Mouse (Mus musculus) right cerebral cortex, postnatal 10 days (tissue): ENCODE measurements around the gene 4930447C04Rik.

ENCODE experiments used
- DNase-seq, 2 experiments: peaks; one replicate each; pipeline ENCODE4 v3.0.0; 2021; ENCODE audit warnings: low spot score in 2 of 2

4930447C04Rik gene

GRCm38 (mm10) chr12:72943574-72944110 lies 3.1 kb upstream of the 4930447C04Rik start:
- DNase-seq: no peak

GRCm38 (mm10) chr12:72942171-72942570 lies 1.6 kb upstream of the 4930447C04Rik start:
- no peak for DNase-seq

- no peak for DNase-seq
Measured at GRCm38 (mm10) chr12:72941398-72942051, 951 bp upstream of the 4930447C04Rik start.

DNA sequence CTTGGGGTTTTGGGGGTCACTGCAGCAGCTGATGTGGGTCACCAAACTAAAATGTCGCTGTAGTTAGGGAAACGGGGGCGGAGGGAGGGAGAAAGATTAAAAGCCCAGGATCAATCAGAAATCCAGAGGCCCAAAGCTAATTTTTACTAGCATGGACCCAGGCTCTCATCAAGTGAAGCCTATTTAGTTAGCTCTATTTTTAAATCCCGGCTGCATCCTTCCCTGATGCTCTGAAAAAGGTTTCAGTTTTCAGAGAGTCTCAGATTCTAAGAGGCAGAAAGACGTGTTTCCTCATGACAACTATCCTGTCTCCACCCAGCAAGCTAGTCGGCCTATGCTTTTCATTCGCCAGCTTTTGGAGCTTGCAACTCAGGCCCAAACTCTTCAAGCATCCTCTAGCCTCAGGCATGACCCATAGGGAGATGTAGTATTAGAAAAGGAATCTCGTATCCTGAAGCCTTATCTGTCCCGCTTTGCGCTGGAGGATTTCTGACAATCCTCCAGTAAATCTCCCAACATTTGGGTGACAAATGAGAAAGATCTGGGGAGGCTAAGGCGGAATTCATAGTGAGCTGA lies 336 bp upstream of the 4930447C04Rik start:
- DNase-seq: no peak

GRCm38 (mm10) chr12:72939616-72940015 lies 958 bp downstream of the 4930447C04Rik start, which contains the start of gene Six6:
Gene Six6, plus strand, starts transcription at chr12:72939892.
- DNase-seq: no peak

DNA sequence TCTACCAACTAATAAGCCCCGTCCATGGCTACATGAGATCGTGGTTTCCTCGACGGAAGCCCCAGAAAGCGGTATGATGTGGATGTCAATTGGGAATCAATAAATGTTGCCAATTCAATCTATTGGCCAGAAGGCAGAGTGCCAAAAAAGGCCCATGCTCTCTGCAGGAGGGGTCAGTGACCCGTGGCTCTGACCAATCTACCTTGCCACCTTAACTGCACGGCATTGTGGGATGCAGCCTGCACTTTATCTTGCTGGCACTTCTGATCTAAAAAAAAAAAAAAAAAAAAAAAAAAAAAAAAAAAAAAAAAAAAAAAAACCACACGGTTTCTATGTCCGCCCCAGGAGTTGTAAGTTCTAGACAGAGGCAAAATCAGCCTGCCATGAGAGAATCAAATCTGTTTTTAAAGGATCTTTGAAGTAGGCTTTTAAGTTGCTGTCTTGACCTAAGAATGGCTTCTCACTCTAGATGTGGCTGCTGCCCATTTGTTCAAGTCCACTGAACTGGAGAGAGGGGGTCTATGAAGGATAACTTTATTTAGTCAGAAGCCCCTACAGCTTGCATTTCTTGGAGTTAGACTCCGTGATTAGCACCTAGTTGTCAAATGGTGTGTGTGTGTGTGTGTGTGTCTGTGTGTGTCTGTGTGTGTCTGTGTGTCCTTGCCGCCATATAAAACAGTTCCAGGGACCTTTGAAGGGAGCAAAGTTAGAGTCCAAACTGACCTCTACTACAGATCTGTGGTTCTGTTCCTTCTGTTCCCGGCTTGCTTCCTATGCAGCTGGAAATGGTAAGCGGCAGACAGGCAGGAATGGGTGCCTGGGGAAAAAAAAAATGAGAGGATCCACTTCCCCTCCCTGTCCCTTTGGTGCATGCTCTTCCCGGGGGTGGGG lies 1.7 kb downstream of the 4930447C04Rik start:
- DNase-seq: no peak

DNA sequence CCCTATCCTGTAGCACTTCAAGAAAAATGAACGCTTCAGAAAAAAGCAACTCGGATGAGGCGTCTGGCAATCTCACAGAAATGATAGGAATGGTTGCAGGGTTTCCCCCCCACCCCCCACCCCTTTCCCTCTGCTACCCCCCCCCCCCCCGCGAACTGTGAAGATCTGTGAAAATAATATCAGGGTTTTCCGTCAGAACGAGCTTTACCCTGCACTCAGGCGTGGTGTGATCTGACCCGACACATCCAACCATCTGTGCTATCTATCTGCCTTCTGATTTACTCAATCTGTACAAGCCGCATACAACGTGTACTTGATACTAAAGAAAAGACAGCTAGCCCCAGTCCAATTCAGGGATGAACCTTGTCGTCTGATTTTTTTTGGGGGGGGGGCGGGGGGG lies 2.4 kb downstream of the 4930447C04Rik start:
- no peak for DNase-seq

DNA sequence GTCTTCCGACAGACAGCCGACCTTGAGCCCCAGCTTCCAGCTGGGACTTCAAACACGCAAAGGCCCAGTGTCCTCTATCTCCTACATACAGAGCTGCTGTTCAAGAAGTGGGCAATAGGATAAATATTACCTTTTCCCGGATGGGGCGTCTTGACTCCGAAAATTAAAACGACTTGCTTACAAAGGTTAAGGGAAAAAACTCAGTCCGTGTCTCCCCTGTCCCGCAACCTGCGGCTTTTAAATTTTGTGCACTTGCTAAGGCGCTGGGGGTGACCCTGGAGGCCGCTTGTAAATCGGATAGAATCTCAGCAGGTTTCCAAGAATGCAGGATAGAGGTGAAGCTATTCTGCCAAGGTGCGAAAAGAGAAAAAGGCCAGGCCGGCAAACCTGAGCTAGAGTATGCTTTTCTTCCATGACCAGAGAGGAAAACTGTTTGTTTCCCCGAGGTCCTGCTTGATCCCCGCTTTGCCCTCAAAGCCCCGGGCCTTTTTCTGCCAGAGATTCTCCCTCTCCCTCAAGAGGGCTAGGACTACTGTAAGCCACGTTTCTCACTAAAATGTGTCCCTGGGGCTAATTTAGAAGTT lies 2.9 kb downstream of the 4930447C04Rik start:
- DNase-seq: no peak

GRCm38 (mm10) chr12:72936751-72937150 lies 3.8 kb downstream of the 4930447C04Rik start:
- no peak for DNase-seq

DNA sequence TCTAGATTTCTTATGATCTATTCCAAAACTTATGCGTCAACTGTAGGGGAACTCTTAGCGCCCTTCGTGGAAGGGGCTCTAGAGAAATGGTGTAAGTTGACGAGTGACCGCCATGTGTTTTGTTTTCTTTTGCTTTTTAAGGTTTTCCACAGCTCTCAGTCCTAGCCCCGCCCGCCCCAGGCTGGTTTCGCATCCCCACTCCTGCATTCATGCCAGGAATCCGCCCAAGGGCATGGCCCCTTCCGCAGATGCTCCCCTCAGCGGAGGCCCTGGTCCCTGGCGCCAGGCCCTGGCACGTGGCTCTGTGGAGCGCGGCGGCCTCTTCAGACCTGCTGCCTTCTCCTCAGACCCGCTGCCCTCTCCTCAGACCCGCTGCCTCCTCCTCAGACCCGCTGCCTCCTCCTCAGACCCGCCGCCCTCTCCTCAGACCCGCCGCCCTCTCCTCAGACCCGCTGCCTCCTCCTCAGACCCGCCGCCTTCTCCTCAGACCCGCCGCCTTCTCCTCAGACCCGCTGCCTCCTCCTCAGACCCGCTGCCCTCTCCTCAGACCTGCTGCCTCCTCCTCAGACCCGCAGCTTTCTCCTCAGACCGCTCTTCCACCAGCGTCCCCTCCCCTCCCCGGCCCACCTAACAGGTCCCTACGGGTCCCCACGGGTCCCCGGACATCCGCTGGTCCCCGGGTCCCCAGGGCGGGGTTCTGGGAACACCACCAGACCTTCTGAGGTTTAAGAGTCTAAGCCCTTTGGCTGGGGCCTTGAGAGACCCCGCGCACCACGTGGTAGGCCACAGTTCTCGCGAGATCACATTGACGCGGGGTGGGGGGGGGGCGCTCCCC lies 23.2 kb downstream of the 4930447C04Rik start:
- DNase-seq: no peak

DNA sequence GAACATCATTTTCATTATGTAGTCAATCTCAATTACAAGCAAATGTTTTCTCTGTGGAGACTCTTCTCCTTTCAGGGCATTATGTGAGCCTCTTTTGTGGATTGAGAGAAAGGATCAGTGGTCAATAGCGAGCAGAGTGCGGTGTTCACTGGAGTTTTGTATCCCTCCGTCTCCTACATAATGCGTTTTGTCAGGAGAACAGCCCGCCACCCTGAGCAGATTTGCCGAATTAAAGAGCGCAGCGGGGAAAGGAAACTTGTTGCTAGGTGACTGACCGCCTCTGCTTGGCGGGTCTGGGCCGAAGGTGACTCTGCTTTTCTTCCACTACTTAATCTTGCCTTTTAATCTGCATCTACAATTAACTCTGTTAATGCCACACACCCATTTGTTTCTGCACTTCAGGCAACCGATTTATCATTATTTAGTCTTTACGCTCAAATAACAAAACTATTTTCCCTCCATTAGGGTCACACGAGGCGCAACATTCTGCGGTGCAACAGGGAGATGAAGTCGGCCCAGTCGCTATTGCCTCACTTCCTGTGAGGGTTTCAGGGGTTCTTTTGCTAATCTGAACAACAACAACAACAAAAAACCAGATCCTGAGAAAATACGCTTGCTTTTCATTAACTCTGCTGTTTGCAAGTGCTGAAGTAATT lies 86.1 kb downstream of the 4930447C04Rik start:
- no peak for DNase-seq

- DNase-seq: no peak
Measured at GRCm38 (mm10) chr12:72853406-72854076, 87.0 kb downstream of the 4930447C04Rik start.

- DNase-seq: no peak
Measured at GRCm38 (mm10) chr12:72852264-72852663, 88.3 kb downstream of the 4930447C04Rik start.

GRCm38 (mm10) chr12:72850146-72850545 lies 90.4 kb downstream of the 4930447C04Rik start:
- no peak for DNase-seq

DNA sequence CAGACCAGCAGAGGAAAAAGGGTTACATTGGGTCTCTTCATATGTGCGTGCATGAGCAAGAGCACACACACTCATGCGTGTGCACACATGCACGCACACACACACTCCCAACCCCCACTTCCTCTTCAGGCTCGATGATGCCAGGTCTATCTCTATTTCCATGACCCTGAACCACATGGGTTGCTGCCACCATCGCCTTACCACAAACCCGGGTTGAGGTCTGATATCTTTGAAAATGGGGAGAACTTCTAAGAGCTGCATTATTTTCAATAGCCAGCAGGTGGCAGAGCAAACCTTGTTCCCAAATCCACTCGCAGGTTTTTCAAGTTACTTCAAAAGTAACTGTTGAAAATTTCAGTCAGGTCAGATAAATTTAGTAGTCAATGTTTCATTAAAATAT lies 92.8 kb downstream of the 4930447C04Rik start:
- peak in 1 of 2 experiments; percentile 40 for DNase-seq

GRCm38 (mm10) chr12:72845946-72846345 lies 94.6 kb downstream of the 4930447C04Rik start:
- DNase-seq: no peak

- DNase-seq: no peak
Measured at GRCm38 (mm10) chr12:72843973-72844620, 96.5 kb downstream of the 4930447C04Rik start.

DNA sequence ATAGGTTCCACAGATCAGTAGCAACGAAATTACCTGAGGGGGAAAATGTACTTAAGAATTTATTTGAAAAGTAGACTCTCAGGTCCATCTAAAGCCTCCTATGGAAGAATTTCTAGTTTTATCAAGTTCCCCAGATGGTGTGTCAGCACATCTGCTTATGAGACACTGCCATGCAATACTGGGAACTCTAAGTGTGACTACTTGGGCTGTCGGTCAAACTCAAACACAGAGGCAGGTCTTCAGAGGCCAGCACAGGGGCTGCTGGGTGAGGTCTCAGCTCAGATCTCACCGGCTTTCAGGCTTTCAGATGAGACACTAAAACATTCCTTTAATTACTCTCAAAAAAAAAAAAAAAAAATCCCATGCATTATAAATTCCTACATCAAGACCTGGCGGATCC lies 97.0 kb downstream of the 4930447C04Rik start:
- no peak for DNase-seq

DNA sequence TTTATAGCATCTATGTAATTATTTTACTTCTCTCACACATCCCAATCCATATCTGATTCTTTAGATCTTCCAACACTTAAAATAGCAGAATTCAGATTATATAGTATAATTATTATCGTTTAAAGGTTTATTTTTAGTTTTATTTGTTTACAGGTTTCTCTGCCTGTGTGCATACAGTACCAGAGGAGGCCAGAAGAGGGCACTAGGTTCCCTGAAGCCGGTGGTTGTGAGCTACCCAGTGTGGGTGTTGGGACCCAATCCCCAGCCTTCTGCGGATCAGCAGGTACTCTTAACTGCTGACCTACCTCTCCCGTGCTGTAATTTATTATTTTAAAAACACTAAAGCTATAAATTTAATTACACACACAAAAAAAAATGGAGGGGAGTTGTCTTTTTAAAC lies 97.4 kb downstream of the 4930447C04Rik start:
- DNase-seq: no peak
